Mouse (Mus musculus): ENCODE data around the gene Jak1.

Gene Jak1

DNA sequence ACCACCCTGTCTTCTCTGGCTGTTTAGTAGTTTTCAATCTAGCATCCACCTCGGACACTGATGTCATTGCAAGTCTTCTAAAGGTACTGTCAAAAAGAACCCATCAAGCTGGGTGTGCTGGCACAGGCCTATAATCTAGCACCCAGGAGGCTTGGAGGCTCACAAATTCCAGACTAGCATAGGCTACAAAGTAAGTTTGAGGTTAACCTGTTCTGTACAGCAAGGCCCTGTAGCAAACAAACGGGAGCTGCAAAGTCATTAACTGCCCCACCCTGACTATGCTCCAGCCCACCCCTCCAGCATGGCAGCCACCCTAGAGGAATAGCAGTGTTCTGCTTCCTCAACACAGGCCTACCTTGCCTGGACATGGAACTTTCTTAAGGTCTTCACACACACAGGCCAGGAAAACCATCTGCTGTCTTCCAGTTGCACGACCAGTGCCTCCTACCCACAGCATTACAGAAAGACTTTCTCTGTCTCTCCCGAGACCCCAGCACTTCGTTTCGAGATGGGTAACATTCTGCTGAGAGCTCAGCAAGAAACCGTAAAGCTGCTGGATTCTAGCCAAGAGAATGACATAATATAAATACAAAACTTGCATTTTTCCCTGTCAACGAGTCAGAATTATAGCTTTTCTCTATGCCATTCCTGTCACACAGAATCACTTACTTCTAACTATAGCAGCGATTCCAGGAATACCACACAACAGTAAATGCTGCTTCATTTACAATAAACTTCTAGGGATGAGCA, 67.5 kb downstream of the Jak1 start:
- in situ Hi-C loops (cut with MboI, MseI): no loop called here

- in situ Hi-C loops (cut with MboI, MseI): no loop called here
Measured at GRCm38 (mm10) chr4:101196407-101196806, 68.7 kb downstream of the Jak1 start.

- in situ Hi-C loops (cut with MboI, MseI): no loop called here
Measured at GRCm38 (mm10) chr4:101194170-101194569, 70.9 kb downstream of the Jak1 start.

GRCm38 (mm10) chr4:101192241-101192976, 72.7 kb downstream of the Jak1 start:
- in situ Hi-C loops (cut with MboI, MseI): no loop called here

GRCm38 (mm10) chr4:101187381-101187780, 77.7 kb downstream of the Jak1 start:
- in situ Hi-C loops (cut with MboI, MseI): no loop called here

- in situ Hi-C loops (cut with MboI, MseI): no loop called here
Measured at GRCm38 (mm10) chr4:101186591-101186990, 78.5 kb downstream of the Jak1 start.

- in situ Hi-C loops (cut with MboI, MseI): no loop called here
Measured at GRCm38 (mm10) chr4:101185216-101185615, 79.9 kb downstream of the Jak1 start.

DNA sequence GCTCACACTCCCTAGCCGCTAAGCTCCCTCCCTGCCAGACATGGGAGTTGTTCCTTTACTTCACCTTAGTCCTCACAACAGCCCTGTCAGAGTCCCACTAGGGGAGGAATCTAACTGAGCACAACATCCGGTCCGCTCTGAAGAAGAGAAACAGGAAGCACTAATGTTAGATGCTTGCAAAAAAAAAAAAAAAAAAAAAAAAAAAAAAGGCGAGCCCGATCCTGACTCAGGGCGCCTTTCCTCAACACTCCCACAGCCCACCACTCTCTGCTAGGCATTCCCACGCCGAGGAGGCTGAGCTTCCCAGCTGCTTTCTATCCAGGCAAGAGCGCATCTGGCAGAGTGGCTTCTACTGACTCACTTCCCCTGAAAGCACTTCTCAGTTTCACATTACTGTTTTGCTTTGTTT, 82.5 kb downstream of the Jak1 start:
- in situ Hi-C loops (cut with MboI, MseI): loop anchor here (5.0 kb wide), 1 partner anchor 55 kb away; no protein-coding TSS in a partner anchor

GRCm38 (mm10) chr4:101180681-101181080, 84.4 kb downstream of the Jak1 start:
- in situ Hi-C loops (cut with MboI, MseI): loop anchor here (5.0 kb wide), 1 partner anchor 57 kb away; no protein-coding TSS in a partner anchor

DNA sequence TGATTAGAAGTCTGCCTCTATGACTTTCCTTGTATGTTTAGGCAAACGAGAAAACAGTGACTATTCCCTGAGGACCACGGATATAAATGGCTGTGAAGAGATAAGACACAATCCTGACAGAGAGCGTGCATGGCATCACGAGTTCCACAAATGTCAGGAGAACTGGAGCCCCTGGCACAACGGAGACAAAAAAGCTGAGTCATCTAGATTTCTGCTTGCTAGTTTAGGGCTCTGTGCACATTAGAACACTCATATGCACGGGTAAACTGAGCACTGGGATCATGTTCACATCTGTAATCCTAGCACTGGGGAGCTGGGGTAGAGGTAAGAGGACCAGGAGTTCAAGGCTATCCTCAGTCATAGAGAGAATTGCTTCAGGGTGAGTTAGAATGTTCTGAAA, 85.2 kb downstream of the Jak1 start:
- in situ Hi-C loops (cut with MboI, MseI): loop anchor here (5.0 kb wide), 1 partner anchor 57 kb away; no protein-coding TSS in a partner anchor

DNA sequence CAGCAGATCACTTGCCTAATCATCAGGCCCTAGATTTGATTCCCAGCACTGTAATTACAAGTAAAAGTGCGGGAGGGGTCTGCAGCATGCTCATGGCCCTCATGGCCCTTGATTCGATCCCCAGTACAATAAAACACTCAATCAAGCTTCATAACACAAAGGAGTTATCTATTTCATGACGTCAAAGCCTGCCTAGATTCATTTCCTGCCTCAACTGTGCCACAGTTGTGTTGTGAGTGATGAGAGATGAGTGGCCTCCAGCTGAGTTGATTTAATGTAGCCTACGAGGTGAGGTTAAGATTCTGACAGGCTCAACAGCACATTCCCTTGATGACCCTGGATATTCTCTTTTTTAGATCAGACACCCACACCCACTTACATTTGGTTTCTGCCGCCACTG, 86.0 kb downstream of the Jak1 start:
- in situ Hi-C loops (cut with MboI, MseI): no loop called here

GRCm38 (mm10) chr4:101177796-101178195, 87.3 kb downstream of the Jak1 start:
- in situ Hi-C loops (cut with MboI, MseI): no loop called here

GRCm38 (mm10) chr4:101176123-101176522, 89.0 kb downstream of the Jak1 start:
- in situ Hi-C loops (cut with MboI, MseI): no loop called here

DNA sequence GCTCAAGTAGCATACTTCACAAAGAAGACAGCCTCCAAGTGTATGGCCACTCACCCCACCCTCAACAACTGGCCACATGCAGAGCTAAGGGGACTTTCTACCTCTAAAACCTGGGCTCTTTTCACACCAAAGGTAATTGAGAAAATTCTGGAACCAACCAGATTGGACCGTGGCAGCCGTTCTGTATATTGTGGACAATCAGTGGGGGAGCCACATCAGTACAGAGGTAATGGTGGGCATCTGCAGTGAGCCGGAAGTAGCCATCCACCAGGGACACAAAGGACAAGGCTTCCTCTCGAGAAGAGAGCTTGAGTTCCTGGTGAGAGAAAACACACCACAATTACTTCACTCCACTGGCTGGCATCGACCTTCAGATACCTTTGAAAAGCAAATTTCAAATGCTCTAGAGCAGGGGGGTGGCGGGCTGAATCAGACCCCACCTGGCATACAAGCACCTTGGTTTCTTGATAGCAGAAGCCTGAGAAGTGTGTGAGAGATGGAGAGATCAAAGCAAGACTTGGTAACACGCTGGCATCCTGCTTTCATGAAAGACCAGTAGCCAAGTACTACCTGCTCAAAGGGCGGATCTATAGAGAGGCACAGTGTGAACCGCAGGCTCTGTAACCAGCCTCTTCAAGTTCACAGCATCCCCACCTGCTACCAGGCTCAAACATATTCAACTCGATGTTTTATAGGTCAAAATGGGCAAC, 90.0 kb downstream of the Jak1 start:
- in situ Hi-C loops (cut with MboI, MseI): loop anchor here (25.0 kb wide), 1 partner anchor 837 kb away; no protein-coding TSS in a partner anchor

- in situ Hi-C loops (cut with MboI, MseI): loop anchor here (25.0 kb wide), 1 partner anchor 840 kb away; no protein-coding TSS in a partner anchor
Measured at GRCm38 (mm10) chr4:101172738-101173137, 92.3 kb downstream of the Jak1 start.

DNA sequence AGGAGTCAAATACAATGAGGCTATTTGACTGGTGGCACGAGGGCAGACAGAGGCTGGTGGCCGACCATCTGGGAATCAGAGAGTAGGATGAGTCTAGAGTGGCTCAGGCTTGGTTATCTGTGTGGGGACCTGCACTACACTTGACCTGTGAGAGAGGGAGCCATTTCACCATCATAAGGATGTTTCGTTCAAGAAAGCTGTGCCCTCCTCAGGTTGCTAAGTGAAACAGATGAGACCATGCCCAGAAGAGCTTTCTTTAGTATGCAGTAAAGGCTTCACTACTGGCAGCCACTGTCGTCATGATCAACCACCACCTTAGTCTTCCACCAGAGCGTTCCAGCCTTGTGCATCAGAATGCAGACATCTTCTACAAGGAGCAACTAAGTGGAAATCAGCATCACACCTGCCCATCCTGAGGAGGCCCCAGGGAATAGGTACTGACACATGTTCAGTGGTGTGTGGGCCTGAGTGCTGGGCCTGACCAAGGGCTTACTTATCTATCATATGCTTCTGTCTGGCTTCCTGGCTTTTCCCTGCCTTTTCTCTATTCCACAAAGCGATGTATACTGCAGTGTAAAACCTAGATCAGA, 96.8 kb downstream of the Jak1 start:
- in situ Hi-C loops (cut with MboI, MseI): loop anchor here (5.0 to 25.0 kb wide), 2 partner anchors 154 to 844 kb away; no protein-coding TSS in a partner anchor

GRCm38 (mm10) chr4:101167777-101168176, 97.3 kb downstream of the Jak1 start:
- in situ Hi-C loops (cut with MboI, MseI): loop anchor here (5.0 to 25.0 kb wide), 2 partner anchors 155 to 845 kb away; no protein-coding TSS in a partner anchor

- in situ Hi-C loops (cut with MboI, MseI): loop anchor here (5.0 to 25.0 kb wide), 2 partner anchors 157 to 847 kb away; no protein-coding TSS in a partner anchor
Measured at GRCm38 (mm10) chr4:101165776-101166175, 99.3 kb downstream of the Jak1 start.

GRCm38 (mm10) chr4:101164673-101165072, 100.4 kb downstream of the Jak1 start:
- in situ Hi-C loops (cut with MboI, MseI): loop anchor here (5.0 to 25.0 kb wide), 2 partner anchors 158 to 848 kb away; no protein-coding TSS in a partner anchor

- in situ Hi-C loops (cut with MboI, MseI): loop anchor here (25.0 kb wide), 1 partner anchor 848 kb away; no protein-coding TSS in a partner anchor
Measured at GRCm38 (mm10) chr4:101164189-101164588, 100.9 kb downstream of the Jak1 start.

DNA sequence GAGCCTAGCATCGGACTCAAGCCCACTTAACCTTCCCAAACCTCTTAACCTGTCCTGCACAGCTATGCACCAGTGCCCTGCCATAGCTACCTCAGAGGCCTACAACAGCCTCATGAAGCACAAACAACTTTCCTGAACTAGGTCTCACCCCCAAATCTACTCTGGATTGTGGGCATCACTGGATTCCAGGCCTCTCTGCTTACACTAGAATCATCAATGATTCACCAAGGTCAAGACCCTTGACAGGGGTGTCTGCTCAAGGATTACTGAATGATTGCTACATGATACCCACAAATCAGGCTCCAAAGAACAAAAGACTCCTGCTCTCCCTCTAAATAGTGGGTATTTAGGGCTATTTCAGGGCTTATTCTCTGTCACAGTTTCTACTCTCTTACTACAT, 104.3 kb downstream of the Jak1 start:
- in situ Hi-C loops (cut with MboI, MseI): loop anchor here (25.0 kb wide), 1 partner anchor 851 kb away; no protein-coding TSS in a partner anchor

All from T-helper 1 cell (primary cell).